Mouse (Mus musculus): ENCODE data around the gene Ppp4r3a. TPM values are rescaled to one million over a fixed set of nuclear protein-coding genes. Genes with fewer than 3 reads are reported as not detected.

Gene Ppp4r3a
- polyA plus RNA-seq, 1 experiment from 2014 or later: 31.1 TPM

DNA sequence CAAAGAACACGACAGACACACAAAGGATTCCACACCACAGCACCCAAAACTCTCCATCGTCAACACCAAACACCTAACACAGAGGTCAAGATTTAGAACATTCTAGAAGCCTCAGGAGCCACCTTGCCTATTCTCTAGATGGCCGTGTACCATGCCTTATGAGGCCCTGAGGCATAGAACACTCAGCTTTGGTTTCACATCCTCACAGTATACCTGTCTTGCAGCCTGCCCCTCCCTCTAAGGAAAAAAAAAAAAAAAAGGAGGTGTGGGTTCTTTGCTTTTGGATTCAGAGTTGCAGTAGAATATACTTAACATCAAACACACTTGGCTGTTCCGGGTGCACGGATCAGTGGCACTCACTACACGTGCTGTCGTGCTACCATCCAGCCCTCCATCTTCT is 72.5 kb downstream of the Ppp4r3a start:
- Histone ChIP-seq H3K4me1 (replicated peaks; ENCODE audit: insufficient read depth, low read length) (peaks cover 57% of the 10 kb centered on the region), H3K4me3 (replicated peaks; ENCODE audit: low read depth, low read length) (no peak overlapping the region), H3K9ac (ENCODE audit: low read depth, low read length) (no peak overlapping the region), H3K36me3 (ENCODE audit: insufficient read depth, low read length) (no peaks in the 10 kb centered on the region), H3K27me3 (ENCODE audit: insufficient read depth, low read length) (no peaks in the 10 kb centered on the region), H3K4me2 (ENCODE audit: low read length) (no peak overlapping the region), H3K9me3 (replicated peaks; ENCODE audit: low read length) (no peaks in the 10 kb centered on the region), H3K27ac (no peak overlapping the region)
- DNase-seq (ENCODE audit: low spot score): no peak
- ATAC-seq (replicated peaks; ENCODE audit: low FRiP score, low read depth): no peak
- 70% methylated on average over 7 of the region's 7 CpGs for WGBS
- no peak for TF ChIP-seq CTCF (IDR thresholded peaks at IDR 0.05; ENCODE audit: low read depth)

- H3K4me1 ChIP-seq (replicated peaks; ENCODE audit: insufficient read depth, low read length): peaks cover 57% of the 10 kb centered on the region
- no peak for DNase-seq (ENCODE audit: low spot score)
- no peak for TF ChIP-seq CTCF (IDR thresholded peaks at IDR 0.05; ENCODE audit: low read depth)
- no peaks in the 10 kb centered on the region for H3K9me3 ChIP-seq (replicated peaks; ENCODE audit: low read length)
- no peaks in the 10 kb centered on the region for H3K36me3 ChIP-seq (ENCODE audit: insufficient read depth, low read length)
- no peak overlapping the region for H3K9ac ChIP-seq (ENCODE audit: low read depth, low read length)
- no peaks in the 10 kb centered on the region for H3K27me3 ChIP-seq (ENCODE audit: insufficient read depth, low read length)
- 66% methylated on average over 10 of the region's 10 CpGs for WGBS
- H3K27ac ChIP-seq: peak overlapping the region; percentile 2; the same call in 1 of the 2 replicates
- H3K4me2 ChIP-seq (ENCODE audit: low read length): no peak overlapping the region
- ATAC-seq (replicated peaks; ENCODE audit: low FRiP score, low read depth): no peak
- H3K4me3 ChIP-seq (replicated peaks; ENCODE audit: low read depth, low read length): no peak overlapping the region
Measured at GRCm38 (mm10) chr12:101010148-101010920, 73.2 kb downstream of the Ppp4r3a start.

- no peak overlapping the region for H3K9ac ChIP-seq (ENCODE audit: low read depth, low read length)
- ATAC-seq (replicated peaks; ENCODE audit: low FRiP score, low read depth) (no peak), DNase-seq (ENCODE audit: low spot score) (no peak)
- no peaks in the 10 kb centered on the region for H3K9me3 ChIP-seq (replicated peaks; ENCODE audit: low read length)
- peaks cover 48% of the 10 kb centered on the region for H3K4me1 ChIP-seq (replicated peaks; ENCODE audit: insufficient read depth, low read length)
- no peak overlapping the region for H3K4me3 ChIP-seq (replicated peaks; ENCODE audit: low read depth, low read length)
- no peaks in the 10 kb centered on the region for H3K27me3 ChIP-seq (ENCODE audit: insufficient read depth, low read length)
- no peak overlapping the region for H3K4me2 ChIP-seq (ENCODE audit: low read length)
- 78% methylated on average over 4 of the region's 4 CpGs for WGBS
- no peak for TF ChIP-seq CTCF (IDR thresholded peaks at IDR 0.05; ENCODE audit: low read depth)
- no peaks in the 10 kb centered on the region for H3K36me3 ChIP-seq (ENCODE audit: insufficient read depth, low read length)
- H3K27ac ChIP-seq: no peak overlapping the region
Measured at GRCm38 (mm10) chr12:101009225-101009624, 74.3 kb downstream of the Ppp4r3a start.

DNA sequence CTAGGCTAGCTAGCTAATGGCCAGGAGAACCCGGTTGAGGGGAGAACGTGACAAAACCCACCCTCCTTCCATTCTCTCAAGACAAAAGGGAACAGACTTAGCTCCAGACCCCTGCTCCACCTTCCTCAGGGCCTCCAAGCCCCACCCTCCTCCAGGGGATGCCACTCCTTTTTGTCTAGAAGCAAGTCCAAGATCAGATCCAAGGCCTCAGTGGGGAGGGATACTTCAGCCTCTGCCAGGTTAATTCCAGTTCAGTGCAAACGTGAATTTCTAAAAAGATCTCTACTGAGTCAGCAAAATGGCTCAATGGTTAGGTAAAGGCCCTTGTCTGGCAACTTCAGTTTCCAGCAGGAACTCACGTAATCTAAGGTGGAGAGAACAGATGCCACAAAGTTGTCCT is 74.9 kb downstream of the Ppp4r3a start:
- Histone ChIP-seq H3K4me1 (replicated peaks; ENCODE audit: insufficient read depth, low read length) (peaks cover 42% of the 10 kb centered on the region), H3K27ac (peak overlapping the region; percentile 44; the same call in 1 of the 2 replicates), H3K4me2 (ENCODE audit: low read length) (no peak overlapping the region), H3K4me3 (replicated peaks; ENCODE audit: low read depth, low read length) (no peak overlapping the region), H3K9ac (ENCODE audit: low read depth, low read length) (no peak overlapping the region), H3K36me3 (ENCODE audit: insufficient read depth, low read length) (no peaks in the 10 kb centered on the region), H3K9me3 (replicated peaks; ENCODE audit: low read length) (no peaks in the 10 kb centered on the region), H3K27me3 (ENCODE audit: insufficient read depth, low read length) (no peaks in the 10 kb centered on the region)
- DNase-seq (ENCODE audit: low spot score): no peak
- no peak for ATAC-seq (replicated peaks; ENCODE audit: low FRiP score, low read depth)
- TF ChIP-seq CTCF (IDR thresholded peaks at IDR 0.05; ENCODE audit: low read depth): no peak
- 49% methylated on average over 4 of the region's 4 CpGs for WGBS

- Histone ChIP-seq H3K27ac (peak overlapping the region; percentile 44; the same call in 1 of the 2 replicates), H3K9ac (ENCODE audit: low read depth, low read length) (no peak overlapping the region), H3K36me3 (ENCODE audit: insufficient read depth, low read length) (no peaks in the 10 kb centered on the region), H3K4me2 (ENCODE audit: low read length) (no peak overlapping the region), H3K4me1 (replicated peaks; ENCODE audit: insufficient read depth, low read length) (peaks cover 36% of the 10 kb centered on the region), H3K4me3 (replicated peaks; ENCODE audit: low read depth, low read length) (no peak overlapping the region), H3K9me3 (replicated peaks; ENCODE audit: low read length) (no peaks in the 10 kb centered on the region), H3K27me3 (ENCODE audit: insufficient read depth, low read length) (no peaks in the 10 kb centered on the region)
- WGBS: 33% methylated on average over 10 of the region's 10 CpGs
- no peak for TF ChIP-seq CTCF (IDR thresholded peaks at IDR 0.05; ENCODE audit: low read depth)
- ATAC-seq (replicated peaks; ENCODE audit: low FRiP score, low read depth) (0 out of 2 replicates have a peak, but pooled peaks have one; percentile 16), DNase-seq (ENCODE audit: low spot score) (no peak)
Measured at GRCm38 (mm10) chr12:101007968-101008481, 75.5 kb downstream of the Ppp4r3a start.

- Histone ChIP-seq H3K9me3 (replicated peaks; ENCODE audit: low read length) (no peaks in the 10 kb centered on the region), H3K4me2 (ENCODE audit: low read length) (no peak overlapping the region), H3K36me3 (ENCODE audit: insufficient read depth, low read length) (no peaks in the 10 kb centered on the region), H3K9ac (ENCODE audit: low read depth, low read length) (no peak overlapping the region), H3K4me1 (replicated peaks; ENCODE audit: insufficient read depth, low read length) (peaks cover 30% of the 10 kb centered on the region), H3K27ac (peak overlapping the region; percentile 44; the same call in 1 of the 2 replicates), H3K4me3 (replicated peaks; ENCODE audit: low read depth, low read length) (no peak overlapping the region), H3K27me3 (ENCODE audit: insufficient read depth, low read length) (no peaks in the 10 kb centered on the region)
- TF ChIP-seq CTCF (IDR thresholded peaks at IDR 0.05; ENCODE audit: low read depth): no peak
- 58% methylated on average over 9 of the region's 9 CpGs for WGBS
- no peak for ATAC-seq (replicated peaks; ENCODE audit: low FRiP score, low read depth)
- DNase-seq (ENCODE audit: low spot score): no peak
Measured at GRCm38 (mm10) chr12:101007427-101007826, 76.1 kb downstream of the Ppp4r3a start.

Data from kidney, postnatal 0 days (tissue).